Mouse (Mus musculus) left cerebral cortex, postnatal 25 days (tissue): ENCODE results near the gene Zfp286. TPM values are rescaled to one million over a fixed set of nuclear protein-coding genes. Genes with fewer than 3 reads are reported as not detected.
"Not testable (repeated sequence)": the region's sequence is repeated elsewhere in the genome, so short reads cannot be mapped to it uniquely, and the experiment has no call there.

Source experiments
- DNase-seq, 2 experiments: peaks; one replicate each; pipeline ENCODE4 v3.0.0; 2022; ENCODE audit warnings: low spot score in 2 of 2, mixed read lengths in 1 of 2
- intact Hi-C: fragments of 180-260 bp; cut with DNase I; formaldehyde crosslinking; loops from one replicate; pipeline ENCODE4 v1.15.1; 2025
- total RNA-seq, 2 experiments: library from RNA; stranded (reverse); gene quantifications; 2 replicates each; pipeline ENCODE4 v1.2.3; 2021

The Zfp286 gene
- total RNA-seq, 2 experiments from 2014 or later: 21.1 to 22.5 TPM

- no peak for DNase-seq
- intact Hi-C loops: loop anchor here (2.0 kb wide), 1 partner anchor 52 kb away; no protein-coding TSS in a partner anchor
These were observed 19.9 kb upstream of the Zfp286 start for GRCm38 (mm10) chr11:62809201-62809600.

- intact Hi-C loops: loop anchor here (2.0 kb wide), 1 partner anchor 51 kb away; no protein-coding TSS in a partner anchor
- no peak for DNase-seq
These were observed 18.7 kb upstream of the Zfp286 start for GRCm38 (mm10) chr11:62807965-62808364.

- DNase-seq: no peak
- intact Hi-C loops: no loop called here
These were observed 14.9 kb upstream of the Zfp286 start for GRCm38 (mm10) chr11:62804119-62804518.

- no peak for DNase-seq
- intact Hi-C loops: no loop called here
These were observed 315 bp upstream of the Zfp286 start for GRCm38 (mm10) chr11:62789617-62789936.

- DNase-seq: peak; percentile 11 to 65
- intact Hi-C loops: no loop called here
These were observed 12.8 kb downstream of the Zfp286 start for GRCm38 (mm10) chr11:62776510-62776909.

- intact Hi-C loops: no loop called here
These were observed 28.4 kb downstream of the Zfp286 start for GRCm38 (mm10) chr11:62760755-62761457.

GRCm38 (mm10) chr11:62758491-62758890, 30.8 kb downstream of the Zfp286 start:
- DNase-seq: no peak
- intact Hi-C loops: no loop called here

More at GRCm38 (mm10) chr11:62760755-62761457, 28.4 kb downstream of the Zfp286 start:
- DNase-seq: no peak

- intact Hi-C loops: loop anchor here (1.0 to 2.0 kb wide), 2 partner anchors 51 to 93 kb away; no protein-coding TSS in a partner anchor
- DNase-seq: no peak
These were observed 31.4 kb downstream of the Zfp286 start for GRCm38 (mm10) chr11:62757906-62758305.

GRCm38 (mm10) chr11:62757143-62757507, 32.1 kb downstream of the Zfp286 start:
- intact Hi-C loops: loop anchor here (1.0 to 2.0 kb wide), 2 partner anchors 52 to 94 kb away; no protein-coding TSS in a partner anchor
- DNase-seq: no peak

GRCm38 (mm10) chr11:62756456-62757142, 32.7 kb downstream of the Zfp286 start:
- intact Hi-C loops: loop anchor here (1.0 to 2.0 kb wide), 2 partner anchors 52 to 95 kb away; no protein-coding TSS in a partner anchor
- DNase-seq: peak; percentile 88 to 91

GRCm38 (mm10) chr11:62752780-62753179, 36.5 kb downstream of the Zfp286 start, which contains the start of gene Gm10428:
TSS of gene Gm10428 (plus strand) at chr11:62753100.
- no peak for DNase-seq
- intact Hi-C loops: no loop called here

- no peak for DNase-seq
- intact Hi-C loops: no loop called here
These were observed 37.1 kb downstream of the Zfp286 start for GRCm38 (mm10) chr11:62752191-62752590.

GRCm38 (mm10) chr11:62749445-62749844, 39.8 kb downstream of the Zfp286 start:
- DNase-seq: not testable (repeated sequence)
- intact Hi-C loops: loop anchor here (10.0 kb wide), 1 partner anchor 385 kb away; no protein-coding TSS in a partner anchor

GRCm38 (mm10) chr11:62748062-62748461, 41.2 kb downstream of the Zfp286 start:
- DNase-seq: no peak
- intact Hi-C loops: loop anchor here (10.0 kb wide), 1 partner anchor 387 kb away; no protein-coding TSS in a partner anchor

GRCm38 (mm10) chr11:62747227-62747626, 42.0 kb downstream of the Zfp286 start:
- intact Hi-C loops: loop anchor here (10.0 kb wide), 1 partner anchor 388 kb away; no protein-coding TSS in a partner anchor
- DNase-seq: no peak

- peak; percentile 70 to 80 for DNase-seq
- intact Hi-C loops: loop anchor here (10.0 kb wide), 1 partner anchor 389 kb away; no protein-coding TSS in a partner anchor
These were observed 43.2 kb downstream of the Zfp286 start for GRCm38 (mm10) chr11:62746001-62746533.

- peak; percentile 63 to 72 for DNase-seq
- intact Hi-C loops: loop anchor here (5.0 to 10.0 kb wide), 3 partner anchors 108 to 428 kb away; no protein-coding TSS in a partner anchor
These were observed 45.2 kb downstream of the Zfp286 start for GRCm38 (mm10) chr11:62744103-62744502.

GRCm38 (mm10) chr11:62742261-62742957, 46.9 kb downstream of the Zfp286 start:
- intact Hi-C loops: loop anchor here (5.0 to 10.0 kb wide), 3 partner anchors 110 to 430 kb away; no protein-coding TSS in a partner anchor
- no peak for DNase-seq

- no peak for DNase-seq
- intact Hi-C loops: loop anchor here (5.0 to 10.0 kb wide), 3 partner anchors 111 to 431 kb away; no protein-coding TSS in a partner anchor
These were observed 48.1 kb downstream of the Zfp286 start for GRCm38 (mm10) chr11:62741186-62741585.
